Mouse (Mus musculus) left cerebral cortex, adult 2 months (tissue): ENCODE measurements at regions not wholly inside any gene's neighbourhood (a gene's known extent, or its start where the extent isn't known, plus 50 kb on each side); places are given as distances from the start of the nearest gene placed in this dataset.

Experiments used
- DNase-seq, 2 experiments: peaks; one replicate each; pipeline ENCODE4 v3.0.0; 2021 to 2022; ENCODE audit warnings: low spot score in 2 of 2, mixed read lengths in 1 of 2; ENCODE audit errors: extremely low spot score in 1 of 2
- H3K27ac ChIP-seq: fragments of 200-600 bp; 2 replicates; pipeline ENCODE4 v1.8.1; 2022
- H3K4me3 ChIP-seq: fragments of 200-600 bp; 2 replicates; pipeline ENCODE4 v1.8.1; 2022
- CTCF ChIP-seq: fragments of 200-600 bp; IDR thresholded peaks from 2 replicates; pipeline ENCODE4 v1.8.1; 2022; ENCODE audit warnings: antibody characterized with exemption, mild to moderate bottlenecking, moderate library complexity
- intact Hi-C: fragments of 180-260 bp; cut with DNase I; formaldehyde crosslinking; loops from one replicate; pipeline ENCODE4 v1.15.1; 2025

DNA sequence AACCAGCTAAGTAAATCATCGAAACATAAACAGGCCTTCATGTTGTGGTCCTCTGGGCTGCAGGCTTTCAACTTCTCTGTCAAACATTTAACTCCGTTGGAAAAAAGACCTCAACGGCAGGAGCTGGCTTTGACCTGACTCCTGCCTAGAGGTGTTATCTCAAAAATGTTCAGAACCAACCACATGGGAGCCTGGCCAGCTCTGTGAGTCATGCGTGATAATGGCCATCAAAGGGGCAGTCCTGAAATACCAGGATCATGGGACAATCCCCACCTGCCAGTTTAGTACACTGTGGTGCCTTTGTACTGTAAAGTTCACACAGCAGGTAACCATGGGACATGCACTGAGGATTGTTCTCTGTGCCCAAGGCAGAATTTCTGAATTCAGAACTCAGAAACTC, 251.4 kb upstream of the Mon1b start:
- no peak for DNase-seq
- no peak overlapping the region for H3K4me3 ChIP-seq
- no peak overlapping the region for H3K27ac ChIP-seq
- TF ChIP-seq CTCF = no peak
- intact Hi-C loops = no loop called here

DNA sequence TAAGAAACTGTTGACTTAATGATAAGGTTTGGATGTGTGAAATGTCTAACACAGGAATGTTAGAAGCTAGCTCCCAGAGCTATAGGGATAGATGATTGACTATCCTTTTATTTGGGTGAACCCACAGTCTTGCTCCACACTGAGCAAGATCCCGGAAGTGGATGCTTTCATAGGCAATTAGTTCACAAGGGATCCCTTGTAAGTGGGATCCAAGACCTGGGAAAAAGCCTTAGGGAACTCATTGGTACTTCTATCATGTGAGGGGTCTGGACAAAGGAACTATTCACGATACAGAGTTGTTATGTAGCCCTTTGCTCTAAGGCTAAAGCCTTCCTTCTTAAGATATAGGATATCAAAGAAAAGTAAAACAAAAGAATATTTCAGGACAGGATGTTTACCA, 245.9 kb upstream of the Mon1b start:
- TF ChIP-seq CTCF = no peak
- no peak overlapping the region for H3K27ac ChIP-seq
- intact Hi-C loops = no loop called here
- no peak for DNase-seq
- H3K4me3 ChIP-seq = no peak overlapping the region

DNA sequence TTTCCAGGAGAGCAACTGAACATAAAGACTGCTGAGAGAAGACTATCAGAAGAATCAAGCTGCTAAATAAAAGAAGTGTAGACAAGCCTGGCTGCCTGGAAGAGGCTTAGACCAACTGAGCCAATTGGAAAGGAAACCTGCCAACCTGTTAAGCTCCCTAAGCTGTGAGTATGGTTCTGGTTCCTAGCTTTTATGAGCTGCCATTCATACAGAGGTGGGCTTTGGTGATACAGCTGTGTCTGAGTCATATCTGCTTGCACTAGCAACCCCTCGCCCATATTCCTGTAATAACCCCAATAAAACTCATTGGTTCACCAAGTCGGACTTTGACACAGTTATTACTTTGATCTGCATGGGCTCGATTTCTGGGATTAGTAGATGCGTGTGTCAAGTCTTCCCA, 245.3 kb upstream of the Mon1b start:
- no peak for DNase-seq
- Histone ChIP-seq H3K27ac (no peak overlapping the region), H3K4me3 (no peak overlapping the region)
- no peak for TF ChIP-seq CTCF
- intact Hi-C loops = no loop called here

DNA sequence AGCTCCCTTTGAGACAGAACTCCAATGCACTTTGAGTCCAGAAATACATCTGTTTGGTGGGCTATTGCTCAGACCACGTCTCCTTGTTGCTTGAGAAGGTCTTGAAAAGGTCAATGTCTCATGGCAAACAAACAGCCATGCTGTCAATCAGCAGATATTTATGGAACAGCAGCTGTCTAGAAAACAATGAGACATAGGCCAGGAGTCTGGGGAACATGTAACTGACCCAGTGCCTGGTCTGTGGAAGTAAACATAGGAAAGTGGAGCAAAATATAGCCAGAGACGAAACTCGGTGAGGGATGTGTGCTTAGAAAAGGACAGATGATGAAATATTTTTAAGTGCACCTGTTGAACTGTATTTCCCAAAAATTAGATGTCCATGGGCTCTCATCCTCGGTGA, 241.1 kb upstream of the Mon1b start:
- Histone ChIP-seq H3K27ac (no peak overlapping the region), H3K4me3 (no peak overlapping the region)
- TF ChIP-seq CTCF = no peak
- intact Hi-C loops = no loop called here
- DNase-seq = no peak

DNA sequence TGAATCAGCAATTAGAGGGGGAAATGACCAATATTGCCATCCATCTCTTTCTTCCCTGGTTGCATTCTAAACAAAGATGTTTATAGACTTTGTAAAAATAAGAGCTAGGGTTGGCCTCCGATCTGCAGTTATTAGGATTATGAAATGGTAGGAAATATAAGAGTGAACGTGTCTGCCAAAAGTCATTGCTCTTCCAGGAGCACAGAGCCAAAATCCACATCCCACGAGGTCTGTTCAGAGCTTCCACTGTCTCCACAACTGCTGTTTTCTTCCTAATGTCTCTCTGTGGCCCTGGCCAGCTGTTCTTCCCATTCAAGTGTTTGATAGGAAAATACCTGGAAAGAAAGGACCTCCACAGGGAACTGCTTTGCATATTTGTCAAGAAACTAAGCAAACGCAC, 230.2 kb upstream of the Mon1b start:
- Histone ChIP-seq H3K27ac (no peak overlapping the region), H3K4me3 (no peak overlapping the region)
- no peak for DNase-seq
- intact Hi-C loops = no loop called here
- TF ChIP-seq CTCF = no peak

DNA sequence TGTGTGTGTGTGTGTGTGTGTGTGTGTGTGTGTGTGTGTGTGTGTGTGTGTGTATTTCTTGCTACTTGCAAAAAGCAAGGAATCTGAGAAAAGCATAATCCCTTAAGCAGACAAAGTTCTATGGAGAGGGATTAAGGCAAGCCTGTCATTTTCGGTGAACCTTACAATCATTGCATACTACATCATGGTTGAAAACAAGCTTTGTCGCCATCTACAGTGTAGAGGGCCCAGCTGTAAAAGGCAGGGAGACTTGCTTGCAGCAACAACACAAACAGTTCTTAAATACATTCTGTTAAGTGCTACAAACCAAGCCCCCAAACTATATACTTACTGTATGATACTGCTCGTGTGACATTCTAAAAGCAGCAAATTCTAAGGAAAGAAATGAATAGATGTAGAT, 216.0 kb upstream of the Mon1b start:
- TF ChIP-seq CTCF = peak; percentile 39
- Histone ChIP-seq H3K27ac (no peak overlapping the region), H3K4me3 (no peak overlapping the region)
- no peak for DNase-seq
- intact Hi-C loops = no loop called here

DNA sequence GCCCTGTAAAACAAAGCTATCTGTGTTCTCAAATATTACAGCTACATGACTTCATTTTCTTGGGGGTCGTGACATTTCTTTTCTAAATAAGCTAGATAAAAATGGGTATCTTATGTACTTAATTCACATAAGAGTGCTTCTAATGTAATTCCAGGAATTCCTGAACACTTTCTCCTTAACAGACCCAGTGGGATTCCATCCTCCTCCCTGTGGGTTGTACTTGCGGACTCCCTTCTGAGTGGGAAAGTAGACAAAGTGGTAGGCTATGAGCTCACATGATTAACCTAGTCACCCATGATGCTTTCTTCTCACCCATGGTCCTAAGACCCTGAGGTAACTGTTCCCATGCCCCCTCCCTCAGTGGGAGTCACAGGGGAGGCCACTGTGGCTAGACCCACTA, 212.7 kb upstream of the Mon1b start:
- Histone ChIP-seq H3K27ac (no peak overlapping the region), H3K4me3 (no peak overlapping the region)
- intact Hi-C loops = no loop called here
- DNase-seq = no peak
- no peak for TF ChIP-seq CTCF

DNA sequence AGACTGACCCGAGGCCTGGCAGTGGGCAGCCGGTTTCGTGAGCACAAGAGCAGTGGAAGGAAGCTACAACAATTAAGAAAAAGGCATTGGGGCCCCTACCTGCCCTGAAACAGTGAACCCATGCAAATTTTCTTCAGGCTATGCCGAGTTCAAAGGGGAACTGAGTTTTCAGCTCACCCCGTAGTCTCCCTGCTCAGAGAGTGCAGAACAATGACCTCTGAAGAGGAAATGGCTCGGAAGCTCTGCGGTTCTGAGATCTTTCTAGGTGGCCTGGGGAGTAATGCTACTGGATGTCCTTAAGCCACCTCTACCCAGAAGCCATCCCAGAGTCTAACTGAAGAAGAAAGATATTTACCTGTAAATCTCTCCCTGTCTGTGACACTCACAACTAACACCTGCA, 196.3 kb upstream of the Mon1b start:
- intact Hi-C loops = no loop called here
- no peak overlapping the region for H3K4me3 ChIP-seq
- no peak overlapping the region for H3K27ac ChIP-seq
- no peak for TF ChIP-seq CTCF
- no peak for DNase-seq

DNA sequence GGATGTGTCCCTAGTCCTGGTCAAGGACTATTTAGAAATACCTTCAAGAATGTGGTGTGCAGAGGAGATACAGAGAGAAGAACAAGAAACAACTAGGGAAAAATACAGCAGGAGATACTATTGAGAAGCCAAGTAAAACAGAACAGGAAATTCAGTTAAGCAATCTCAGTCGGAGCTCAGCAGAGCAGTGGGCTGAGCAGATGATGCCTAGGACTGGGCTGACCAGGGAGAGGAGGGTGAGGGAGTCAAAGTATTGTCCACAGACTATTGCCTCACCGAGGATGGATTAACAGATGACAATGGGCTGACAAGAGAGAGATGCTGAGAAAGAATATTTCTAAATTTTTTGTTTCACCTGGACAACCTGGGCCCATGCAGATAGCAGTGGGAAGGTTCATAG, 181.4 kb upstream of the Mon1b start:
- no peak for DNase-seq
- H3K27ac ChIP-seq = no peak overlapping the region
- no peak for TF ChIP-seq CTCF
- intact Hi-C loops = no loop called here
- no peak overlapping the region for H3K4me3 ChIP-seq

DNA sequence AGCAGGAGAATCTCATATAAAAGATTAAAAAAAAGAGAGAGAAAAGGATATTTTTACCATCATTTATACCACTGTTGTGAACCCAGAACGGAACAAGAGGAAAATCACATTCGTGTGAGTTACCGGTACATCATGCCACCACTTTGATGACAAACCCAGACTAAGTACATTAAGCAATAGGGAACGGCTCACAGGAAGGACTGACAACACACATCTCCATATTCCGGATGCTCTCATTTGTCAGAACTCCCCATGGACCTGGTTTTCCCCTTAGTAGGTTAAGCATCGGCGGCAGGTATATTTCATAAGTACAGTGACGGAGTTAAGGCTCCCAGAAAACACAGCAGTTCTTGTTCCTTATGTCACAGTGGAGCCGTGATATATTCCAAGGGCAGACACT, 170.8 kb upstream of the Mon1b start:
- no peak for TF ChIP-seq CTCF
- Histone ChIP-seq H3K27ac (no peak overlapping the region), H3K4me3 (no peak overlapping the region)
- no peak for DNase-seq
- intact Hi-C loops = no loop called here

DNA sequence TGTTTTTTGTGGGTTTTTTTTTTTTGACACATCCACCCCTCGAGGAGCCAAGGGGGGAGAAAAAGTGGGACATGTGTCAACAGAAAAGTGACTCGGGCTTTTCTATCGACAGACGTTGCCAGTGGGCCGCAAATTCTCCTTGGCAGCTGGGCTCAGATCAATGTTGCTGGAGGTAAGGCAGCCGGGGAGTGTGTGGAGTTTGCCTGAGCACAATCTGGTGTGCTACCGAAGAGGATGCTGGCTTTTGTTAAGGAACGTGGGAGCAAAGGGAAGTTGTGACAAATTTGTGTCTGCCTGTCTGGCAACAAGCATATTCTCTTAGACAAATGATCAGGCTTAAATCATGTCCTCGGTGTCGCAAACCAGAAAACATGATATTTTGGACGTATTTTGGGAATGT, 170.2 kb upstream of the Mon1b start:
- no peak overlapping the region for H3K27ac ChIP-seq
- intact Hi-C loops = no loop called here
- no peak overlapping the region for H3K4me3 ChIP-seq
- DNase-seq = peak; percentile 11 to 15
- no peak for TF ChIP-seq CTCF

DNA sequence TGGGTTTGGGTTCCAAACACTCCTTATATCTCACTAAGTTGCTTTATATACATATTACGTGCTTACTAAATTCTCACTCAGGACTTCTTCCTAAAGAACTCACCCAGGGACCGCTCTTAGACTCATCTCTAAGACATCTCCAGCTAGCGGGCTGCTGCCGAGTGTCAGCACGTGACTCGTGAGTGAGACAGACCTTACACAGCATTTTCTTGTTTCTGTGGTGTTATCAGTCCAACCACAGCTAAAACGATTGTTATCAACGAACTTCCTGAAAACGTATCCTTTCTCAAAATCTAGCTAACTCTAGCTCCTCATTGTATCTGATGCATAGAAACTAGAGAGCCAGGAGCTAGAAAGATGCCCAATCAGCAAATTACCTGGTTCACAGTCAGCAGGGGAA, 168.7 kb upstream of the Mon1b start:
- no peak overlapping the region for H3K27ac ChIP-seq
- no peak for DNase-seq
- H3K4me3 ChIP-seq = no peak overlapping the region
- TF ChIP-seq CTCF = no peak
- intact Hi-C loops = no loop called here

DNA sequence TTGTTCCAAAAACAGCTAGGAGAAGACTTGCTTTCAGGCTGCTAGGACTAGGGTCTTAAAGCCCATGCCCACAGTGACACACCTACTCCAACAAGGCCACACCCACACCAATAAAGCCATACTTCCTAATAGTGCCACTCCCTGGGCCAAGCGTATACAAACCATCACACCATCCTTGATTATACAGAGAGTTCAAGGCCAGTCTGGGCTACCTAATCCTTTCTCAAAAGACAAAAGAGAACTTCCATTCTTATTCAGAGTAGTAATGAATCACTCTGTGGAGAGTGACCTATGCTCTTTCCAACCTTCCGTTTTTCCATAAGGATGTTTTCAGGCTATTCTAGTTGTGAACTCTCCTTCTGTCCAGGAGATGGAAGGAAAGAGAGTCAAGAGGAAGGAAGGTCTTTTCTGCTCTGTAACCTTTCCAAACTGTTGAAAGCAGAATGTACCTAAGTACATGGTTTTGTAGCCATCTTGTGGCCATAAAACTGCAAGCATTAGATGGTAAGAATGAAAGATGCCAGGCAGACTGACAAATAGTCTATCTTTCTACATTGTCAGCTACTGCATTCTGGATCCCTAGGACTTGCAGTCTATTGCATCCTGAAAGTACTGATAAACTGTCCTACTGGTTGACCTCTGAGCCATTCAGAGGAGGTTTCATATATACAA, 145.8 kb upstream of the Mon1b start:
- intact Hi-C loops = no loop called here
- no peak for DNase-seq
- H3K27ac ChIP-seq = no peak overlapping the region
- H3K4me3 ChIP-seq = no peak overlapping the region
- peak; percentile 20 for TF ChIP-seq CTCF
